Mouse (Mus musculus) embryonic facial prominence, embryonic 13.5 days (tissue): ENCODE results near the gene Wwox. TPM values are rescaled to one million over a fixed set of nuclear protein-coding genes. Genes with fewer than 3 reads are reported as not detected.

ENCODE experiments used
- ATAC-seq: fragments of 200-750 bp; cut with Nextera tagmentation; 2 replicates; pipeline ENCODE4 v1.8.0; 2017; ENCODE audit warnings: low read depth; ENCODE audit not compliant: insufficient number of reproducible peaks, insufficient read depth, low FRiP score, low TSS enrichment
- H3K27ac ChIP-seq: fragments of 300-500 bp; sonication (generic); 2 replicates; pipeline ENCODE4 v1.5.1; 2015; ENCODE audit warnings: moderate library complexity, mild to moderate bottlenecking, inconsistent platforms
- H3K27me3 ChIP-seq: fragments of 300-500 bp; sonication (generic); 2 replicates; pipeline ENCODE4 v1.6.1; 2015; ENCODE audit warnings: mild to moderate bottlenecking, inconsistent platforms
- H3K36me3 ChIP-seq: fragments of 300-500 bp; sonication (generic); 2 replicates; pipeline ENCODE4 v1.6.1; 2015; ENCODE audit warnings: mild to moderate bottlenecking, inconsistent platforms
- H3K4me1 ChIP-seq: fragments of 300-500 bp; sonication (generic); 2 replicates; pipeline ENCODE4 v1.6.1; 2015; ENCODE audit warnings: inconsistent platforms
- H3K4me2 ChIP-seq: fragments of 300-500 bp; sonication (generic); 2 replicates; pipeline ENCODE4 v1.6.1; 2015; ENCODE audit warnings: moderate library complexity, mild to moderate bottlenecking, inconsistent platforms
- H3K4me3 ChIP-seq: fragments of 300-500 bp; sonication (generic); 2 replicates; pipeline ENCODE4 v1.5.1; 2015; ENCODE audit warnings: mild to moderate bottlenecking, inconsistent platforms
- H3K9ac ChIP-seq: fragments of 300-500 bp; sonication (generic); 2 replicates; pipeline ENCODE4 v1.6.1; 2015; ENCODE audit warnings: mild to moderate bottlenecking, inconsistent platforms
- H3K9me3 ChIP-seq: fragments of 300-500 bp; sonication (generic); 2 replicates; pipeline ENCODE4 v1.6.1; 2016; ENCODE audit warnings: inconsistent platforms
- WGBS: fragments of 180-500 bp; shearing (Covaris S2); methylation state at CpG from one replicate; pipeline ENCODE4 v1.1.7; 2015; ENCODE audit warnings: mixed read lengths; 5-methylcytosine and 5-hydroxymethylcytosine counted together
- polyA plus RNA-seq: library from polyadenylated mRNA; unstranded; fragments of >200 nt; fragmentation: Nextera tagmentation; extraction: Ambion mirVana; gene quantifications from 2 replicates; pipeline ENCODE4 v1.2.1, GENCODE M21; 2015

The Wwox gene
- polyA plus RNA-seq, 1 experiment from 2014 or later, result 11.5 TPM

DNA sequence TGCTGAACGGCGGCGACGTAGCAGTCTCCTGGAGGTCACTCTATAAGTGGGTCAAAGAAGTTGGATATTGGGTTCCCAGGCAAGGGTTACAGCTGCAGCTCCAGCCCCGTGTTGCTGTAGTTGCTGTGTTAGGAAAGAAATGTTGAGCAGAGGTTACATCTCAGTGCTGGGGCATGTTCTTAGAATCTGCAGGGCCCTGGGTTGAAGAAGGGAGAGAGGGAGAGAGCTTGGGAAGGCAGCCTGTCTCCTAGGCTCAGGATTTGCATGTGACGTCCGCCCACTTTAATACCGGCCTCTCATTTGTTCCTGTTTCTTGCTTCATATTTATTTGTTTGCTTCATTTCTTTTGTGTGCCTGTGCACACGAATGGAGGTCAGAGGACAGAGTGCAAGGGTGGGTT is 410.0 kb downstream of the Wwox start:
- Histone ChIP-seq H3K4me2 (no peak overlapping the region), H3K4me3 (no peak overlapping the region), H3K9me3 (no peaks in the 10 kb centered on the region), H3K27me3 (0 out of 2 replicates have a peak, but pooled peaks cover 6% of the 10 kb centered on the region), H3K36me3 (no peaks in the 10 kb centered on the region), H3K4me1 (0 out of 2 replicates have a peak, but pooled peaks cover 3% of the 10 kb centered on the region), H3K9ac (no peak overlapping the region), H3K27ac (no peak overlapping the region)
- ATAC-seq, result no peak
- WGBS, result 61% methylated on average over 9 of the region's 9 CpGs

GRCm38 (mm10) chr8:114850014-114850870 is 410.8 kb downstream of the Wwox start:
- Histone ChIP-seq H3K27ac (no peak overlapping the region), H3K4me1 (0 out of 2 replicates have a peak, but pooled peaks cover 3% of the 10 kb centered on the region), H3K9me3 (no peaks in the 10 kb centered on the region), H3K9ac (no peak overlapping the region), H3K27me3 (0 out of 2 replicates have a peak, but pooled peaks cover 6% of the 10 kb centered on the region), H3K4me3 (no peak overlapping the region), H3K36me3 (no peaks in the 10 kb centered on the region), H3K4me2 (no peak overlapping the region)
- ATAC-seq, result no peak
- 49% methylated on average over 15 of the region's 15 CpGs for WGBS

DNA sequence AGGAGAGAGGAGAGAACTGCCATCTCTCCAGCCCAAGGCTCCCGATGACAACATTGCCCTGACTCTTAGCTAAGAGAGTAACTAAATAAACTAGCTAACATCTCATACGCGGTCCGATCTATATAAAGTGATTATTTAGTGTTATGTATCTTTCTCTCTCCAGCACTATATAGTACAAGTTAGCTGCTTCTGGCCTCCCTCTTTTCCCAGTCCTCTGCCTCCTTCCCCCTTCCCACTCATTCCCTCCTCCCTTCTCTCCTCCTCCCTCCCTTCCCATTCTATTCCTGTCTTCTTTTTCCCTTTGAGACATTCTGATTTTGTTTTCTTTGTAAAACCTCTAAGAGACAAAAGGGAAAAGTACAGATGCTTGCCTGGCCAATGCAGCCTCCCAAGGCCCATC is 414.3 kb downstream of the Wwox start:
- Histone ChIP-seq H3K9me3 (no peaks in the 10 kb centered on the region), H3K4me2 (no peak overlapping the region), H3K4me1 (0 out of 2 replicates have a peak, but pooled peaks cover 6% of the 10 kb centered on the region), H3K4me3 (no peak overlapping the region), H3K27me3 (0 out of 2 replicates have a peak, but pooled peaks cover 6% of the 10 kb centered on the region), H3K27ac (no peak overlapping the region), H3K9ac (no peak overlapping the region), H3K36me3 (no peaks in the 10 kb centered on the region)
- 93% methylated on average over 4 of the region's 4 CpGs for WGBS
- no peak for ATAC-seq

DNA sequence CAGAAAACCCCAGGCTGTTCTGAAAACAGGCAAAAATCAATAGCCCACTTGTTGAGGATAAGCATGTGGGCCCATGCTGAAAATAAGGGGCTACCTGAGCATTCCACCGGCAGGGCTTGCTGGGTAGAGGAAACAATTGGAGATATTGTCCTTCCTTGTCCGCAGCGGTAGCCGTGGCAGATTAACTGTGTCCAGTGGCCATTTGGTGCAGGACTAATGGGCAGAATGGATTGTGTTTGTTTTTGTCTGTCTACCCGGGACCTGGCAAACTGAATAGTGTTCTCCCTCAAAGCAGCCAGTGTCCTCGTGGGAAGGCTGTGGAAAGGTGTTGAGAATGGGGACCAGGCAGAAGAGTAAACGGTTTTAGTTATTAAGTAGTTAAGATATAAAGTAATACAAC is 416.4 kb downstream of the Wwox start:
- H3K36me3 ChIP-seq, result no peaks in the 10 kb centered on the region
- H3K9ac ChIP-seq, result no peak overlapping the region
- H3K27me3 ChIP-seq, result peaks cover 2% of the 10 kb centered on the region; the same call in 1 of the 2 replicates
- no peak for ATAC-seq
- H3K4me3 ChIP-seq, result no peak overlapping the region
- H3K27ac ChIP-seq, result no peak overlapping the region
- H3K4me1 ChIP-seq, result 0 out of 2 replicates have a peak, but pooled peaks cover 3% of the 10 kb centered on the region
- no peak overlapping the region for H3K4me2 ChIP-seq
- 21% methylated on average over 7 of the region's 7 CpGs for WGBS
- no peaks in the 10 kb centered on the region for H3K9me3 ChIP-seq

DNA sequence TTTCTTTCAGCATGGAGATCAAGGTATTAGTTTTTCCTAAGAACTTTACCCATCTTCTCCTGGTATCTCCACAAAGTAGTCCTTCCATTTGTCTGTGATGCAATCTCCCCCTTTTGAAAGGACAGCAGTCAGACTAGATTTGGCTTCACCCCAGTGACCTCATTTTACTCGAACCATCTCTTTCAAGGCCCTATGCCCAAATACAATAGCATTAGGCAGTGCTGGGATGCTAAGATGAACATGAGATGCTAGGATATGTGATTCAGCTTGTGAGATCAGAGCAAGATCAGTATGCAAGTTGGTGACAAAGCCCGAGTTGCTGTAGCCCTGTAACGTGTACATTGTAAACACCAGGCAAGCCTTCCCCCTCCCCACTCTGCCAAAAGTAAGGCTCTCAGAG is 426.5 kb downstream of the Wwox start:
- Histone ChIP-seq H3K4me2 (no peak overlapping the region), H3K27me3 (peaks cover 2% of the 10 kb centered on the region; the same call in 1 of the 2 replicates), H3K4me3 (no peak overlapping the region), H3K27ac (no peak overlapping the region), H3K36me3 (no peaks in the 10 kb centered on the region), H3K9ac (no peak overlapping the region), H3K4me1 (peaks cover 5% of the 10 kb centered on the region; the same call in 1 of the 2 replicates), H3K9me3 (no peaks in the 10 kb centered on the region)
- 59% methylated on average over 3 of the region's 3 CpGs for WGBS
- ATAC-seq, result no peak

DNA sequence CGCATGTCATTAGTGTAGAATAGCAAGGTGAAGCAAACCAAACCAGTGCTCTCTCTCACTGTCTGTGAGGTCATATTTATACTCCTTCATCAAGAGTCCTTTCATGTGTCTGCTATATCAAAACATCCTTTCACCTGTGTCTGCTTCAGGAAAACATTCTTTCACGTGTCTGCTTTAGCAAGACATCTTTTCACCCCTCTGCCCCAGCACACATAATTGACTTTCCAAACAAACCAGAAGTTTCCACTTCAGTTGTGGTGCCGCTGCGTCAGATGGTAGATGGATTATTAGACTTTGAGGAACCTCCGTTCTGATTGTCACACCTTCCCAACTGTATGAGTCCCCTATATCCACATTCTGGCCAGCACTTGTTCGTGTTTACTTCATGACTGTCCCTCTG is 429.9 kb downstream of the Wwox start:
- no peak overlapping the region for H3K27ac ChIP-seq
- ATAC-seq, result no peak
- H3K4me1 ChIP-seq, result peaks cover 9% of the 10 kb centered on the region; the same call in 1 of the 2 replicates
- no peak overlapping the region for H3K4me3 ChIP-seq
- no peaks in the 10 kb centered on the region for H3K9me3 ChIP-seq
- no peak overlapping the region for H3K9ac ChIP-seq
- H3K4me2 ChIP-seq, result no peak overlapping the region
- no peaks in the 10 kb centered on the region for H3K27me3 ChIP-seq
- no peaks in the 10 kb centered on the region for H3K36me3 ChIP-seq
- 89% methylated on average over 6 of the region's 6 CpGs for WGBS

- no peak overlapping the region for H3K4me3 ChIP-seq
- no peaks in the 10 kb centered on the region for H3K36me3 ChIP-seq
- no peak overlapping the region for H3K4me2 ChIP-seq
- 86% methylated on average over 8 of the region's 8 CpGs for WGBS
- ATAC-seq, result no peak
- H3K4me1 ChIP-seq, result peaks cover 10% of the 10 kb centered on the region
- no peaks in the 10 kb centered on the region for H3K27me3 ChIP-seq
- H3K9ac ChIP-seq, result no peak overlapping the region
- no peak overlapping the region for H3K27ac ChIP-seq
- no peaks in the 10 kb centered on the region for H3K9me3 ChIP-seq
Measured at GRCm38 (mm10) chr8:114870410-114870809, 431.0 kb downstream of the Wwox start.

GRCm38 (mm10) chr8:114872491-114872890 is 433.0 kb downstream of the Wwox start:
- Histone ChIP-seq H3K27ac (no peak overlapping the region), H3K27me3 (no peaks in the 10 kb centered on the region), H3K4me2 (no peak overlapping the region), H3K9me3 (no peaks in the 10 kb centered on the region), H3K4me1 (peaks cover 30% of the 10 kb centered on the region), H3K4me3 (no peak overlapping the region), H3K36me3 (no peaks in the 10 kb centered on the region), H3K9ac (no peak overlapping the region)
- ATAC-seq, result 0 out of 2 replicates have a peak, but pooled peaks have one; percentile 26
- 39% methylated on average over 3 of the region's 3 CpGs for WGBS

- Histone ChIP-seq H3K4me3 (no peak overlapping the region), H3K4me1 (peaks cover 39% of the 10 kb centered on the region), H3K9ac (no peak overlapping the region), H3K27ac (no peak overlapping the region), H3K27me3 (peaks cover 6% of the 10 kb centered on the region), H3K9me3 (no peaks in the 10 kb centered on the region), H3K4me2 (no peak overlapping the region), H3K36me3 (no peaks in the 10 kb centered on the region)
- no peak for ATAC-seq
- WGBS, result 87% methylated on average over 5 of the region's 5 CpGs
Measured at GRCm38 (mm10) chr8:114875161-114875560, 435.7 kb downstream of the Wwox start.

- no peak for ATAC-seq
- Histone ChIP-seq H3K9me3 (no peaks in the 10 kb centered on the region), H3K4me1 (peaks cover 42% of the 10 kb centered on the region), H3K36me3 (no peaks in the 10 kb centered on the region), H3K4me2 (peak overlapping the region; percentile 48), H3K4me3 (no peak overlapping the region; the same call in 1 of the 2 replicates), H3K27ac (peak overlapping the region; percentile 71), H3K27me3 (peaks cover 6% of the 10 kb centered on the region), H3K9ac (no peak overlapping the region)
- 6% methylated on average over 11 of the region's 11 CpGs for WGBS
Measured at GRCm38 (mm10) chr8:114876161-114876611, 436.7 kb downstream of the Wwox start.

- H3K36me3 ChIP-seq, result no peaks in the 10 kb centered on the region
- WGBS, result 24% methylated on average over 9 of the region's 9 CpGs
- ATAC-seq, result no peak
- no peak overlapping the region for H3K9ac ChIP-seq
- peaks cover 42% of the 10 kb centered on the region for H3K4me1 ChIP-seq
- H3K27ac ChIP-seq, result peak overlapping the region; percentile 71
- H3K4me2 ChIP-seq, result peak overlapping the region; percentile 48
- no peaks in the 10 kb centered on the region for H3K9me3 ChIP-seq
- no peak overlapping the region for H3K4me3 ChIP-seq
- peaks cover 6% of the 10 kb centered on the region for H3K27me3 ChIP-seq
Measured at GRCm38 (mm10) chr8:114876696-114877206, 437.3 kb downstream of the Wwox start.

DNA sequence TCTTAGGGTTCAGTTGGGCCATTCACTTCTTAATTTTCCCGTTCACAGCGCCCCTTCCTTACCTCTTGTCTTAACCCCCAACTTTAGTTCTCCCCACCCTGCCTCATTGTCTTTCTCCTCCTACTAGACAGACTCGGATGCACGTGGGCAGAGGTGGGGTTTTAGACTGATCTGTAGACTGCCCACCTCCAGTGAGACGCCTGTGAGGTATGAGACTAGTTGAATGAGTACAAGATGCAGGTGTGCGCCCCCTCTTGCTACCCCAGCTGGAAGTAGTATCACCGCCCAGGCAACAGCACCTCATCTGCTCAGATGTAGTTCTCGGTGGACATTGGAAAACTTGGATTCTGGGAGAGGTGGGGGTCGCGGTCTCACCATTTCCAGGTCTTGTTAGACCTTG is 437.8 kb downstream of the Wwox start:
- 75% methylated on average over 10 of the region's 10 CpGs for WGBS
- no peak for ATAC-seq
- peaks cover 6% of the 10 kb centered on the region for H3K27me3 ChIP-seq

More for the DNA sequence above, 437.8 kb downstream of the Wwox start:
- H3K27ac ChIP-seq, result peak overlapping the region; percentile 71
- peaks cover 42% of the 10 kb centered on the region for H3K4me1 ChIP-seq
- no peaks in the 10 kb centered on the region for H3K9me3 ChIP-seq
- no peak overlapping the region for H3K9ac ChIP-seq
- no peak overlapping the region for H3K4me2 ChIP-seq
- H3K36me3 ChIP-seq, result no peaks in the 10 kb centered on the region
- no peak overlapping the region for H3K4me3 ChIP-seq
